Mouse (Mus musculus) heart, adult 18-20 months (tissue): ENCODE data around the gene Lrrc72. TPM values are rescaled to one million over a fixed set of nuclear protein-coding genes. Genes with fewer than 3 reads are reported as not detected.
A peak's percentile ranks its signal among the peaks of the same experiment; 100 is the strongest.

ENCODE experiments used
- DNase-seq, 2 experiments: peaks; one replicate each; pipeline ENCODE4 v3.0.0; 2021 to 2022; ENCODE audit warnings: mixed read lengths in 1 of 2
- total RNA-seq, 2 experiments: library from RNA; stranded (reverse); gene quantifications; 2 replicates each; pipeline ENCODE4 v1.2.3; 2021

Lrrc72 gene
- total RNA-seq, 2 experiments from 2014 or later, result not detected

DNA sequence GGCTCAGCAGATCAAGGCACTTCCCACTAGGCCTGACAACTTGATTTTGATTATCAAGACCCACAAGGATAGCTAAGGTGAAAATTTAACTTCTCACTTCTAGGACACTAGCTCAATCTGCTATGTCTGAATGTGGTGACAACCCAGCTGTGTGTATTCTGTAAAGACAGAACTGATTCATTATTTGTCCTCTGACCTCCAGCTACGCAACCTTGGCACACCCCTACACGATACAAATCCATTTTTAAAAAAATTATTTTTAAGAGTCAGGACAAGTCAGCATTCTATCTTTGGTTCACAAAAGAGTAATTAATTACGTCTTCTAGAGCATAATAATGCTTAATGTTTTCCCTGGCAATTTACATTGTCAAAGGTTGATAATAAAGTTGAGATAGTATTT lies 63.6 kb downstream of the Lrrc72 start:
- DNase-seq, result no peak

DNA sequence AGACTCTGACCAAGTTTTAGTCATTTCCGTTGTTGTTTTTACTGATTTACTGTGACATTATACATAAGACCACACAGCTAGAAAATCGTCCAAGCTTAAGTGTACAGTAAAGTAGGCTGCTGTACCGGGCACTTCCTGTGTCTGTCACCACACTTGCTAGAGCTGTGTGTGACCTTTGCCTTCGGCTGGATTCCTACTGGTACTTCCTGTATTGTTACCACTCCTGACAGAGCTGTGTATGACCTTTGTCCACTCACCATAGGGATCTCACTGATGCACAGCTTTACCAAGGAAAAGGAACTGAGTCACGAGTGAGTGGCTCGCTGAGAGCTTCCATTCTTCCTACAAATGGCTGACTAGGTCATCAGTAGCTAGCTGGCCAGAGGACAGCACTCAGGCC lies 66.1 kb downstream of the Lrrc72 start:
- no peak for DNase-seq

DNA sequence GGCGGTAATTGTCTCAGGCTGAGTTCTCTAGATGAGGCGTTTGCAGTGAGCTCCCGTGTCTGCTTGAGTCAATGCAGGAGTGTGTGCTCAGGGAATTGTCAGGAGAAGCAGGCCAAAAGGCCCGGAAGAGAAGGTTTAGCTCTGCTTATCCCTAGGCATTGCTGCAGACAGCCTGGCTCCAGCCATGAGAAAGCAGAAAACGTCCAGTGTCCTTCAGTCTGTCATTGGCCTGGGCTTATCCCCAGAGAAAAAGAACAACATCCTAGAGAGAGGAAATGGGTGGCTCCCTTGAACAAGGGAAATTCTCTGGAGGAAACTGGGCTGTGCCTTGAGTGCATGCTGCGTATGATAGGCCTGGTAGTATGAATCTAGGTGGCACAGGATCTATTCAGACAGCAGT lies 70.6 kb downstream of the Lrrc72 start:
- DNase-seq, result peak; percentile 64 to 78

DNA sequence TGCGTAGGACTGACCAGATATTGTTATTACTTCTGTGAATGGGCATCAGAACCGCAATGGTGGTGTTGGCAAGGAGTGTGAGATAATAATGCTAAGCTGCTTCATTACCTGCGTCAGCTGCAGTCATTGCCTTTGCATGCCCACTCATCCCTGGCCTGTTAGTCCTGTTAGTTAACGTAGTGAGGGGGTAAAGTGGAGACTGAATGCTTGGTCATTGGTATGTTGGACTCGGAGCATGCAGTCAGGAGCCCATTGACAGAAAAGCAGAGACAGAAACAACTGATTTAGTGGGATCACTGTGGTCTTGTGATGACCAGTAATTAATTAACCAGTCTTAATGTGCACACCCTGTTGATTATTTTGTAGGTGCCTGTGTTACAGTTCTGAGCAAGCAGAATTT lies 76.0 kb downstream of the Lrrc72 start:
- no peak for DNase-seq

DNA sequence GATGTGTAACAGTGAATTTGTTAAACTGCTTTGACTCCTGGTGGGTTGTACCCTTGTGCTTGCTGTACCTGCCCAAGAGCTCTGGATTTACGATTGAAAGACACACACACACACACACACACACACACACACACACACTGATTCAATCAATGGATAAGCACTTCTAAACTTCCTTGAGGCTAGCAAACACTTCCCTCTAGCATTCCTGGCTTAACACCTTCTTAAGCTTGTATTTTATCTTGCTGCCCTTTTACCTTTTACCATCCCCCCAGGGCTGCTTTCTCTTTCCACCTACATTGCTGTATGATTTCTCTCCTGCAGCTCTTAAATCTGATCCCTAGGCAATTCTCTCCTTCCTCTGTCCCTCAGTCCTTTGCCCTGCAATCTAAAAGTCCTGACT lies 87.9 kb downstream of the Lrrc72 start:
- DNase-seq, result no peak

DNA sequence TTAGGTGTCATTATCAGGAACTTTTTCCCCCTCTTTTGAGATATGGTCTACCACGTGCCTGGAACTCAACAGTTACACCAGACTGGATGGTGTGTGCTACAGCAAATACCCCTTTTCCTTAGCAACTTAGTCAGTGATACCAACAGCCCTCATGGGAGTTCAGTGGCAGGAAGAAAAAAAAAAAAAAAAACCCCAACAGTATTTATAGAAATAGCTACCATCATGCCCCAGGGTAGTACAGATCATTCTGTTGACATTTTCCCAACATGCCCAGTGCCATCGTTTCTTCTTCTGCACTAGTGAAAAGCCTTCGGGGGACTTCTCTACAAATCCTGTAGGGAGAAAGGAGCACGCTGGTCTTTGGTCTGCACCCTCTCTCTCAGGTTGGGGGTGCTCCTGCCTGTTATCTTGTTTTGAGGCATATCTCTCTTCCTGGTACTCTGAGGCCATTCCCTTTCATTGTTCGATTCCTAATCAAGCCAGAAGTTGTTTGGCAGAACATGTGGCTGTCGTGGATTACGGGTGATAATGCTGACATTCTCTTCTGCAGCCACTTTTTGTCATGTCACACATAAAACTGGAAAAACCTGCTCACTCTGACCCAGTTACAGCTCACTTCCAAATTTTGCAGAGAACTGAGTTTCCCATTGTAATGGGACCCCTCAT lies 88.9 kb downstream of the Lrrc72 start:
- no peak for DNase-seq

Other genes starting within 250 kb of the Lrrc72 start
- 10 to 100 TPM; 34.9 to 46.1 TPM for gene Tspan13, start 210.9 kb downstream of the Lrrc72 start, total RNA-seq
- gene Ankmy2, start 96.3 kb downstream of the Lrrc72 start, total RNA-seq, result 10 to 100 TPM; 12.7 to 14.6 TPM
- gene Bzw2, start 95.3 kb downstream of the Lrrc72 start, total RNA-seq, result 100 to 1,000 TPM; 192 to 199 TPM
- gene Sostdc1, start 60.7 kb upstream of the Lrrc72 start, total RNA-seq, result under 1 TPM; 0.37 to 0.41 TPM
- 1 to 10 TPM; 4.9 to 5.7 TPM for gene Ispd, start 128.1 kb upstream of the Lrrc72 start, total RNA-seq
- 1 to 10 TPM; 1.4 to 1.5 TPM for gene D630036H23Rik, start 128.8 kb upstream of the Lrrc72 start, total RNA-seq